Comparison of ENCODE assay signal across 9 mouse cellular contexts in genomic region chr7:120727581-120727980, GRCm38 (mm10). TPM values are rescaled to one million over a fixed set of nuclear protein-coding genes. Genes with fewer than 3 reads are reported as not detected.
A peak's percentile ranks its signal among the peaks of the same experiment; 100 is the strongest.
DNase-seq lines count a peak whose midpoint lies in the region; ATAC-seq and TF ChIP-seq lines count a peak whose summit lies in the region.
"Had no signal": no experiment of that assay in that cellular context is flagged by ENCODE, and none has a peak within 500 bp of the region (broad histone marks: within the 10 kb centered on the region; RNA-seq: fewer than 3 reads in every experiment).

No protein-coding gene starts in this region.

- H3K27ac ChIP-seq in kidney, embryonic 15.5 days: no peak overlapping the region
- no peak overlapping the region for H3K27ac ChIP-seq in ES-E14 (ENCODE audit: insufficient read depth, low read depth, low read length, poor library complexity, severe bottlenecking)
- H3K27ac ChIP-seq: hindbrain, embryonic 15.5 days; neural tube, embryonic 12.5 days had no signal

- in situ Hi-C loops in ES-E14 (cut with MboI; ENCODE audit: low sequenced_read_pairs in 2 of 2, unreplicated experiment in 2 of 2): no loop called here

- H3K9ac ChIP-seq in kidney, embryonic 15.5 days: no peak overlapping the region
- H3K9ac ChIP-seq in ES-E14 (ENCODE audit: insufficient read depth, low read depth, low read length, poor library complexity, severe bottlenecking): no peak overlapping the region
- H3K9ac ChIP-seq: hindbrain, embryonic 15.5 days; neural tube, embryonic 12.5 days had no signal

- no peak; the same call in 1 of the 2 replicates for ATAC-seq in kidney, embryonic 15.5 days (replicated peaks; ENCODE audit: low FRiP score)
- ATAC-seq in megakaryocyte progenitor cell, adult 5-6 weeks (replicated peaks; ENCODE audit: poor library complexity): peak; percentile 72

- H3K27me3 ChIP-seq in kidney, embryonic 15.5 days: no peaks in the 10 kb centered on the region
- H3K27me3 ChIP-seq: hindbrain, embryonic 15.5 days; neural tube, embryonic 12.5 days had no signal

- no peak overlapping the region for H3K4me3 ChIP-seq in kidney, embryonic 15.5 days (replicated peaks)
- no peak overlapping the region for H3K4me3 ChIP-seq in ES-E14 (ENCODE audit: insufficient read depth in 1 of 2, low read depth in 1 of 2, low read length in 2 of 2, poor library complexity in 1 of 2, severe bottlenecking in 1 of 2)
- H3K4me3 ChIP-seq: hindbrain, embryonic 15.5 days; neural tube, embryonic 12.5 days had no signal

- DNase-seq in kidney, adult 18-20 months: peak; percentile 43
- peak; percentile 47 for DNase-seq in ES-E14 (ENCODE audit: low read depth, low spot score)
- DNase-seq in brain, adult 2 months (ENCODE audit: low read depth, low spot score): peak; percentile 86
- peak; percentile 68 for DNase-seq in kidney, adult 9 months
- no peak for DNase-seq in gastrocnemius, postnatal 14 days

- no peak overlapping the region for H3K4me2 ChIP-seq in kidney, embryonic 15.5 days
- H3K4me2 ChIP-seq: hindbrain, embryonic 15.5 days; neural tube, embryonic 12.5 days had no signal

- H3K36me3 ChIP-seq in kidney, embryonic 15.5 days: peaks cover 32% of the 10 kb centered on the region
- H3K36me3 ChIP-seq in ES-E14 (ENCODE audit: control insufficient read depth, insufficient read depth, low read length, poor library complexity, severe bottlenecking): peaks cover 8% of the 10 kb centered on the region; the same call in 1 of the 2 replicates

- H3K9me3 ChIP-seq in kidney, embryonic 15.5 days (replicated peaks): no peaks in the 10 kb centered on the region
- no peaks in the 10 kb centered on the region for H3K9me3 ChIP-seq in ES-E14 (ENCODE audit: control insufficient read depth, insufficient read depth, low read depth, low read length)
- H3K9me3 ChIP-seq: hindbrain, embryonic 15.5 days; neural tube, embryonic 12.5 days had no signal

- intact Hi-C loops in gastrocnemius, postnatal 14 days (cut with DNase I; ENCODE audit: low total_unique reads): loop anchor here (10.0 kb wide), 1 partner anchor 53 kb away; the partner anchor contains the start of genes Mosmo and Pdzd9

- 0 out of 2 replicates have a peak, but pooled peaks cover 4% of the 10 kb centered on the region for H3K4me1 ChIP-seq in kidney, embryonic 15.5 days
- no peaks in the 10 kb centered on the region; a peak in 1 of 4 replicates for H3K4me1 ChIP-seq in ES-E14 (ENCODE audit: control insufficient read depth in 2 of 2, insufficient read depth in 2 of 2, low read length in 2 of 2, poor library complexity in 1 of 2)

- WGBS in kidney, embryonic 15.5 days: 87% methylated on average over 3 of the region's 3 CpGs

TF ChIP-seq in ES-E14, 5 proteins besides CTCF, POLR2A, EP300 and RAD21:
- no peak for TF ChIP-seq CHD2 (IDR thresholded peaks at IDR 0.05; ENCODE audit: low read depth, low read length)

RNA-seq across cellular contexts. Expression of gene Vwa3a, which starts 11.5 kb away (rescaled TPM):
- 0.10 and 0.17 TPM in 2 replicates for polyA plus RNA-seq in kidney, embryonic 15.5 days (2015; fragmentation: Nextera tagmentation; extraction: Ambion mirVana)
- 0.16 and 0.18 TPM in 2 replicates for total RNA-seq in ES-E14 (2012; rRNA removed)
- total RNA-seq in megakaryocyte progenitor cell, adult 5-6 weeks (2015): 0.10 TPM in 1 of 2 replicates, not detected in the other
- not detected in 2 replicates for total RNA-seq in megakaryocyte progenitor cell, adult 5-6 weeks (2017)
- under 1 TPM; 0.41 to 0.80 TPM for total RNA-seq in gastrocnemius, postnatal 14 days (2021)

RNA-seq across cellular contexts. Expression of gene Mosmo, which starts 50.2 kb away (rescaled TPM):
- polyA plus RNA-seq in kidney, embryonic 15.5 days (2015; fragmentation: Nextera tagmentation; extraction: Ambion mirVana): 12.3 and 13.3 TPM in 2 replicates
- total RNA-seq in ES-E14 (2012; rRNA removed): 21.6 and 22.1 TPM in 2 replicates
- 20.2 and 20.4 TPM in 2 replicates for total RNA-seq in megakaryocyte progenitor cell, adult 5-6 weeks (2015)
- 16.8 and 17.2 TPM in 2 replicates for total RNA-seq in megakaryocyte progenitor cell, adult 5-6 weeks (2017)
- 10 to 100 TPM; 16.1 to 20.9 TPM for total RNA-seq in gastrocnemius, postnatal 14 days (2021)

RNA-seq across cellular contexts. Expression of gene Pdzd9, which starts 57.4 kb away (rescaled TPM):
- polyA plus RNA-seq in kidney, embryonic 15.5 days (2015; fragmentation: Nextera tagmentation; extraction: Ambion mirVana): 0.37 and 0.52 TPM in 2 replicates
- 0.26 and 0.58 TPM in 2 replicates for total RNA-seq in ES-E14 (2012; rRNA removed)
- 0.10 TPM in 1 of 2 replicates, not detected in the other for total RNA-seq in megakaryocyte progenitor cell, adult 5-6 weeks (2015)
- total RNA-seq in megakaryocyte progenitor cell, adult 5-6 weeks (2017): 0.07 and 0.54 TPM in 2 replicates
- under 1 TPM in 1 of 2 experiments, not detected in 1; 0.13 TPM for total RNA-seq in gastrocnemius, postnatal 14 days (2021)
